Mouse (Mus musculus) megakaryocyte, embryonic 14.5 days (primary cell): ENCODE measurements around the gene Prr5l.

Experiments
- FLI1 ChIP-seq: IDR thresholded peaks from 2 replicates; pipeline ENCODE4 v1.6.1; 2012; ENCODE audit warnings: low read length, inconsistent platforms, mixed read lengths
- GATA1 ChIP-seq: IDR thresholded peaks from 3 replicates; pipeline ENCODE4 v1.6.1; 2012; ENCODE audit warnings: mixed read lengths, low read length, inconsistent platforms, borderline replicate concordance

DNA sequence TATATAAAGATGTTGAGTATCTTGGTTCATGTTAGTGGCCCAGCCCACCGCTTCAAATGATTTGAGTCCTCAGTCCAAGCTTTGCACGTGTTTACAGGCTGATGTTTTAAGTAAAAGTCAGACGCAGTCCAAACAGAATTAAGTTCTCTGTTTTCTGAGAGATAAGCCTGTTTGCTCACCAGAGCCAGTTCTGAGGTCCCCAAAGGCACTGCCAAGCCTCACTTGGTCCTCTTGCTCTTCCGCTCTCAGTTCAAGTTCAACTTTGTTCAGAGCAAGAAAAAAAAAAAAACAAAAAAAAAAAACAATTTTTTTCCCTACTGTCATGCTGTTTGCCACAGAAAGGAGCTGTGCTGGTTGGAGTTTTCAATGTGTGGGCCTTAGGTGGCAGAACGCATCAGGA lies 51.0 kb downstream of the Prr5l start:
- TF ChIP-seq GATA1: no peak
- TF ChIP-seq FLI1: no peak
